Mouse (Mus musculus) spleen, adult 2 months (tissue): Measurements from ENCODE around the gene Aff3. TPM values are rescaled to one million over a fixed set of nuclear protein-coding genes. Genes with fewer than 3 reads are reported as not detected.
A peak's percentile ranks its signal among the peaks of the same experiment; 100 is the strongest.

Experiments
- DNase-seq, 2 experiments: peaks; one replicate each; pipeline versions ENCODE4 v3.0.0 to v3.0.0-alpha.2; 2012 to 2021; ENCODE audit warnings: low spot score in 2 of 2, low read depth in 1 of 2
- H3K27ac ChIP-seq: fragments of 200-500 bp; 2 replicates; pipeline ENCODE4 v1.5.1; 2012; ENCODE audit warnings: low read length, inconsistent platforms; ENCODE audit not compliant: insufficient read depth
- H3K27me3 ChIP-seq: fragments of 200-500 bp; 2 replicates; pipeline ENCODE4 v1.6.1; 2012; ENCODE audit warnings: mild to moderate bottlenecking, moderate library complexity, low read length, inconsistent platforms; ENCODE audit not compliant: control insufficient read depth, insufficient read depth
- H3K36me3 ChIP-seq: fragments of 200-500 bp; 2 replicates; pipeline ENCODE4 v1.6.1; 2012; ENCODE audit warnings: mild to moderate bottlenecking, low read length, inconsistent platforms; ENCODE audit not compliant: control insufficient read depth, insufficient read depth
- H3K4me1 ChIP-seq: fragments of 200-500 bp; 2 replicates; pipeline ENCODE4 v1.6.1; 2011; ENCODE audit warnings: inconsistent platforms; ENCODE audit not compliant: control insufficient read depth, insufficient read depth, insufficient read length
- H3K4me3 ChIP-seq: fragments of 200-500 bp; 2 replicates; pipeline ENCODE4 v1.5.1; 2011; ENCODE audit warnings: mild to moderate bottlenecking, inconsistent platforms; ENCODE audit not compliant: insufficient read depth, insufficient read length; ENCODE audit errors: extremely low read depth
- CTCF ChIP-seq: fragments of 200-500 bp; IDR thresholded peaks from 2 replicates; pipeline ENCODE4 v1.5.1; 2011; ENCODE audit warnings: mild to moderate bottlenecking, inconsistent platforms; ENCODE audit not compliant: insufficient read depth, insufficient read length, insufficient replicate concordance; ENCODE audit errors: extremely low read depth
- POLR2A ChIP-seq: fragments of 200-500 bp; IDR thresholded peaks from 2 replicates; pipeline ENCODE4 v1.6.1; 2011; ENCODE audit warnings: low read depth, low read length, inconsistent platforms
- WGBS: fragments of 180-500 bp; shearing (Covaris S2); methylation state at CpG from one replicate; pipeline ENCODE4 v1.1.7; 2018; 5-methylcytosine and 5-hydroxymethylcytosine counted together
- polyA plus RNA-seq: library from polyadenylated mRNA; depleted of rRNA; stranded (reverse); fragments of >200 nt; gene quantifications from 2 replicates; pipeline ENCODE4 v1.2.3, GENCODE M21; 2012

The Aff3 gene
- polyA plus RNA-seq, 1 experiment: 20.2 TPM

- peaks cover 25% of the 10 kb centered on the region; the same call in 1 of the 2 replicates for H3K4me1 ChIP-seq
- 40% methylated on average over 4 of the region's 4 CpGs for WGBS
- H3K27me3 ChIP-seq: no peaks in the 10 kb centered on the region
- no peak for DNase-seq
- H3K4me3 ChIP-seq: no peak overlapping the region
- no peak overlapping the region for H3K27ac ChIP-seq
- H3K36me3 ChIP-seq: no peaks in the 10 kb centered on the region
- TF ChIP-seq CTCF (no peak), POLR2A (no peak)
These were observed 5.7 kb downstream of the Aff3 start for GRCm38 (mm10) chr1:38658933-38659553.

- WGBS: 44% methylated on average over 9 of the region's 9 CpGs
- peak overlapping the region; percentile 36 for H3K27ac ChIP-seq
- peaks cover 25% of the 10 kb centered on the region; the same call in 1 of the 2 replicates for H3K4me1 ChIP-seq
These were observed 6.4 kb downstream of the Aff3 start for GRCm38 (mm10) chr1:38658376-38658775.

GRCm38 (mm10) chr1:38657606-38658005 is 7.1 kb downstream of the Aff3 start:
- Histone ChIP-seq H3K27ac (peak overlapping the region; percentile 36), H3K4me3 (no peak overlapping the region; the same call in 1 of the 2 replicates), H3K27me3 (no peaks in the 10 kb centered on the region), H3K36me3 (no peaks in the 10 kb centered on the region; the same call in 1 of the 2 replicates), H3K4me1 (peaks cover 25% of the 10 kb centered on the region; the same call in 1 of the 2 replicates)
- 5% methylated on average over 7 of the region's 7 CpGs for WGBS
- TF ChIP-seq POLR2A (no peak), CTCF (no peak)
- DNase-seq: peak in 1 of 2 experiments; percentile 51

More at GRCm38 (mm10) chr1:38658376-38658775, 6.4 kb downstream of the Aff3 start:
- Histone ChIP-seq H3K4me3 (0 out of 2 replicates have a peak overlapping the region, but pooled peaks have one; percentile 6), H3K27me3 (no peaks in the 10 kb centered on the region), H3K36me3 (no peaks in the 10 kb centered on the region)
- TF ChIP-seq CTCF: no peak
- TF ChIP-seq POLR2A: no peak
- DNase-seq: no peak

GRCm38 (mm10) chr1:38654981-38655540 is 9.7 kb downstream of the Aff3 start:
- Histone ChIP-seq H3K4me1 (peaks cover 21% of the 10 kb centered on the region; the same call in 1 of the 2 replicates), H3K27me3 (no peaks in the 10 kb centered on the region), H3K27ac (no peak overlapping the region), H3K36me3 (no peaks in the 10 kb centered on the region; the same call in 1 of the 2 replicates), H3K4me3 (no peak overlapping the region)
- 92% methylated on average over 5 of the region's 5 CpGs for WGBS
- no peak for TF ChIP-seq CTCF
- TF ChIP-seq POLR2A: no peak
- no peak for DNase-seq

GRCm38 (mm10) chr1:38650031-38650430 is 14.7 kb downstream of the Aff3 start:
- no peak overlapping the region for H3K4me3 ChIP-seq
- no peaks in the 10 kb centered on the region for H3K27me3 ChIP-seq
- TF ChIP-seq POLR2A (no peak), CTCF (no peak)
- WGBS: 28% methylated on average over 7 of the region's 7 CpGs
- H3K36me3 ChIP-seq: peaks cover 2% of the 10 kb centered on the region; the same call in 1 of the 2 replicates
- no peak overlapping the region for H3K27ac ChIP-seq
- peaks cover 11% of the 10 kb centered on the region; the same call in 1 of the 2 replicates for H3K4me1 ChIP-seq
- no peak for DNase-seq

GRCm38 (mm10) chr1:38649174-38649573 is 15.6 kb downstream of the Aff3 start:
- 35% methylated on average over 3 of the region's 3 CpGs for WGBS
- peaks cover 2% of the 10 kb centered on the region; the same call in 1 of the 2 replicates for H3K36me3 ChIP-seq
- TF ChIP-seq CTCF: no peak
- no peak for TF ChIP-seq POLR2A
- peaks cover 11% of the 10 kb centered on the region; the same call in 1 of the 2 replicates for H3K4me1 ChIP-seq
- H3K27me3 ChIP-seq: no peaks in the 10 kb centered on the region
- no peak overlapping the region for H3K27ac ChIP-seq
- H3K4me3 ChIP-seq: no peak overlapping the region
- DNase-seq: no peak
